Mouse (Mus musculus): ENCODE data around the gene Fn1.

GRCm38 (mm10) chr1:71674274-71674673, 21.3 kb upstream of the Fn1 start:
- TF ChIP-seq CTCF (IDR thresholded peaks at IDR 0.05; ENCODE audit: extremely low read depth, insufficient read depth, low read length) (no peak), POLR2A (IDR thresholded peaks at IDR 0.05; ENCODE audit: extremely low read depth, insufficient read depth, low read length) (no peak)
